Mouse (Mus musculus): ENCODE data around the gene Trappc11.
A peak's percentile ranks its signal among the peaks of the same experiment; 100 is the strongest.

Gene Trappc11

GRCm38 (mm10) chr8:47533344-47534125 lies at the start of gene Trappc11, which contains the start of gene Rwdd4a:
Gene Trappc11 (minus strand): TSS chr8:47533470.
Gene Rwdd4a (plus strand): TSS chr8:47533664.
- peak; percentile 97 to 99 for DNase-seq (ENCODE audit: low spot score in 2 of 2)

- DNase-seq (ENCODE audit: low spot score in 2 of 2), result no peak
These were observed 48.2 kb upstream of the Trappc11 start for GRCm38 (mm10) chr8:47581454-47581853.

GRCm38 (mm10) chr8:47573482-47573881 lies 40.2 kb upstream of the Trappc11 start:
- no peak for DNase-seq (ENCODE audit: low spot score in 2 of 2)

- DNase-seq (ENCODE audit: low spot score in 2 of 2), result peak; percentile 25 to 32
These were observed 36.9 kb upstream of the Trappc11 start for GRCm38 (mm10) chr8:47570161-47570560.

GRCm38 (mm10) chr8:47568098-47568497 lies 34.8 kb upstream of the Trappc11 start:
- no peak for DNase-seq (ENCODE audit: low spot score in 2 of 2)

GRCm38 (mm10) chr8:47566551-47566950 lies 33.3 kb upstream of the Trappc11 start:
- no peak for DNase-seq (ENCODE audit: low spot score in 2 of 2)

- DNase-seq (ENCODE audit: low spot score in 2 of 2), result no peak
These were observed 27.5 kb upstream of the Trappc11 start for GRCm38 (mm10) chr8:47560801-47561200.

- DNase-seq (ENCODE audit: low spot score in 2 of 2), result no peak
These were observed 25.0 kb upstream of the Trappc11 start for GRCm38 (mm10) chr8:47558274-47558673.

GRCm38 (mm10) chr8:47556446-47556845 lies 23.2 kb upstream of the Trappc11 start:
- no peak for DNase-seq (ENCODE audit: low spot score in 2 of 2)

- DNase-seq (ENCODE audit: low spot score in 2 of 2), result no peak
These were observed 20.3 kb upstream of the Trappc11 start for GRCm38 (mm10) chr8:47553613-47554012.

- DNase-seq (ENCODE audit: low spot score in 2 of 2), result no peak
These were observed 13.8 kb upstream of the Trappc11 start for GRCm38 (mm10) chr8:47547102-47547501.

GRCm38 (mm10) chr8:47544094-47544493 lies 10.8 kb upstream of the Trappc11 start:
- DNase-seq (ENCODE audit: low spot score in 2 of 2), result no peak

- DNase-seq (ENCODE audit: low spot score in 2 of 2), result no peak
These were observed 9.5 kb upstream of the Trappc11 start for GRCm38 (mm10) chr8:47542746-47543145.

- DNase-seq (ENCODE audit: low spot score in 2 of 2), result no peak
These were observed 5.1 kb upstream of the Trappc11 start for GRCm38 (mm10) chr8:47538323-47538722.

- no peak for DNase-seq (ENCODE audit: low spot score in 2 of 2)
These were observed 5.2 kb downstream of the Trappc11 start for GRCm38 (mm10) chr8:47528094-47528493.

GRCm38 (mm10) chr8:47513601-47514000 lies 19.7 kb downstream of the Trappc11 start:
- no peak for DNase-seq (ENCODE audit: low spot score in 2 of 2)

- DNase-seq (ENCODE audit: low spot score in 2 of 2), result no peak
These were observed 22.3 kb downstream of the Trappc11 start for GRCm38 (mm10) chr8:47510930-47511329.

GRCm38 (mm10) chr8:47505431-47505830 lies 27.8 kb downstream of the Trappc11 start:
- DNase-seq (ENCODE audit: low spot score in 2 of 2), result no peak

GRCm38 (mm10) chr8:47502546-47502945 lies 30.7 kb downstream of the Trappc11 start:
- DNase-seq (ENCODE audit: low spot score in 2 of 2), result no peak

- no peak for DNase-seq (ENCODE audit: low spot score in 2 of 2)
These were observed 31.3 kb downstream of the Trappc11 start for GRCm38 (mm10) chr8:47501994-47502393.

GRCm38 (mm10) chr8:47495428-47495827 lies 37.8 kb downstream of the Trappc11 start:
- DNase-seq (ENCODE audit: low spot score in 2 of 2), result no peak

GRCm38 (mm10) chr8:47494602-47495153 lies 38.6 kb downstream of the Trappc11 start:
- DNase-seq (ENCODE audit: low spot score in 2 of 2), result no peak

GRCm38 (mm10) chr8:47493106-47493505 lies 40.2 kb downstream of the Trappc11 start:
- no peak for DNase-seq (ENCODE audit: low spot score in 2 of 2)
